ENCODE assay signal across 18 mouse cellular contexts in the genomic region with DNA sequence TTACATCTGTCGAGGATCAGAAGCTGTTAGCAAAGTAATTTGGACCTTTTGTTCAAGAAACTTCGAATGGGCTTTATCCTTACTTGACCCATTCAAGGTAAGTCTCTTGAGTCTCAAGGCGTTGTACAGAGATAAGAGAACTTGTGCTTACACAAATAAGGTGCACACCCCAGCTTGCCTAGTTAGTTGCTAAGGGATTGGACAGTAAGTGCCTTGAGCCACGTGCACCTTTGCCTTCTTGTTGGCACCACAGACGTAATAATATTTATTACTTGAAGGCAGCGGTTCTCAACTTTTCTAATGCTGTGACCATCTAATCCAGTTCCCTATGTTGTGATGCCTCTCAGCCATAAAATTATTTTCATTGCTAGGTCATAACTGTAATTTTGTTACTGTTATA. TPM values are rescaled to one million over a fixed set of nuclear protein-coding genes. Genes with fewer than 3 reads are reported as not detected.
"Had no signal": no experiment of that assay in that cellular context is flagged by ENCODE, and none has a peak within 500 bp of the region (broad histone marks: within the 10 kb centered on the region; RNA-seq: fewer than 3 reads in every experiment).

No protein-coding gene starts in this region.

- H3K9ac ChIP-seq: heart, embryonic 13.5 days; heart, embryonic 15.5 days; hindbrain, embryonic 12.5 days; hindbrain, embryonic 14.5 days; kidney, embryonic 15.5 days; limb, embryonic 12.5 days; liver, embryonic 13.5 days; liver, embryonic 15.5 days had no signal

- H3K4me3 ChIP-seq: heart, embryonic 13.5 days; heart, embryonic 15.5 days; hindbrain, embryonic 10.5 days; hindbrain, embryonic 12.5 days; kidney, embryonic 15.5 days; left cerebral cortex, adult 2 months; limb, embryonic 10.5 days; limb, embryonic 12.5 days; liver, embryonic 13.5 days; liver, embryonic 15.5 days had no signal

- H3K27ac ChIP-seq: heart, embryonic 13.5 days; heart, embryonic 15.5 days; hindbrain, embryonic 10.5 days; hindbrain, embryonic 12.5 days; hindbrain, embryonic 14.5 days; kidney, embryonic 15.5 days; kidney, postnatal 0 days; left cerebral cortex, adult 2 months; limb, embryonic 10.5 days; limb, embryonic 12.5 days; liver, embryonic 13.5 days; liver, embryonic 15.5 days had no signal

- H3K36me3 ChIP-seq: heart, embryonic 13.5 days; heart, embryonic 15.5 days; hindbrain, embryonic 10.5 days; hindbrain, embryonic 12.5 days; kidney, embryonic 15.5 days; limb, embryonic 10.5 days; limb, embryonic 12.5 days; liver, embryonic 13.5 days; liver, embryonic 15.5 days had no signal

- H3K27me3 ChIP-seq: heart, embryonic 15.5 days; hindbrain, embryonic 12.5 days; kidney, embryonic 15.5 days; limb, embryonic 12.5 days; liver, embryonic 13.5 days; liver, embryonic 15.5 days had no signal

- H3K4me1 ChIP-seq: hindbrain, embryonic 12.5 days; limb, embryonic 10.5 days; liver, embryonic 15.5 days had no signal

- DNase-seq: gastrocnemius, postnatal 10 days; kidney, adult 18-20 months; kidney, adult 9 months; liver; liver, embryonic 13.5 days had no signal

RNA-seq across cellular contexts. Expression of gene Egfr, which starts 43.5 kb away (rescaled TPM):
- total RNA-seq: granulocyte monocyte progenitor cell, adult 5-6 weeks had no signal
- polyA plus RNA-seq: inflammation-experienced regulatory T-cells, adult 6 months had no signal
